Mouse (Mus musculus): Measurements from ENCODE around the gene Mmp15. TPM values are rescaled to one million over a fixed set of nuclear protein-coding genes. Genes with fewer than 3 reads are reported as not detected.
A peak's percentile ranks its signal among the peaks of the same experiment; 100 is the strongest.

Mmp15 gene
- polyA plus RNA-seq (2015; fragmentation: Nextera tagmentation; extraction: Ambion mirVana): 30.1 and 39.4 TPM in 2 replicates

GRCm38 (mm10) chr8:95352151-95352870 is at the start of gene Mmp15:
Gene Mmp15 (plus strand): TSS chr8:95352268.
- Histone ChIP-seq H3K27me3 (ENCODE audit: control insufficient read depth, insufficient read depth, low read length) (no peaks in the 10 kb centered on the region), H3K27ac (ENCODE audit: low read length) (peak within 1 kb of the TSS; percentile 84), H3K4me3 (ENCODE audit: low read length) (peak within 1 kb of the TSS; percentile 81), H3K36me3 (ENCODE audit: control insufficient read depth, insufficient read depth) (no peaks in the 10 kb centered on the region), H3K4me1 (ENCODE audit: control insufficient read depth, insufficient read depth, low read length) (peaks cover 59% of the 10 kb centered on the region), H3K9ac (ENCODE audit: low read length) (peak within 1 kb of the TSS; percentile 96), H3K4me2 (ENCODE audit: low read depth, low read length) (peak within 1 kb of the TSS; percentile 84), H3K9me3 (replicated peaks; ENCODE audit: control insufficient read depth, low read length) (no peaks in the 10 kb centered on the region)
- peak; percentile 79 for ATAC-seq (replicated peaks; ENCODE audit: extremely low read depth, insufficient read depth, low FRiP score)
- WGBS: under 1% methylated on average over 80 of the region's 80 CpGs

- Histone ChIP-seq H3K9me3 (replicated peaks; ENCODE audit: control insufficient read depth, low read length) (no peaks in the 10 kb centered on the region), H3K27ac (ENCODE audit: low read length) (no peak overlapping the region), H3K36me3 (ENCODE audit: control insufficient read depth, insufficient read depth) (no peaks in the 10 kb centered on the region), H3K4me2 (ENCODE audit: low read depth, low read length) (no peak overlapping the region), H3K4me3 (ENCODE audit: low read length) (no peak overlapping the region), H3K4me1 (ENCODE audit: control insufficient read depth, insufficient read depth, low read length) (no peaks in the 10 kb centered on the region), H3K9ac (ENCODE audit: low read length) (no peak overlapping the region), H3K27me3 (ENCODE audit: control insufficient read depth, insufficient read depth, low read length) (no peaks in the 10 kb centered on the region)
- 25% methylated on average over 5 of the region's 5 CpGs for WGBS
- ATAC-seq (replicated peaks; ENCODE audit: extremely low read depth, insufficient read depth, low FRiP score): 0 out of 2 replicates have a peak, but pooled peaks have one; percentile 49
Measured at GRCm38 (mm10) chr8:95302410-95302809, 49.7 kb upstream of the Mmp15 start.

GRCm38 (mm10) chr8:95305526-95305925 is 46.5 kb upstream of the Mmp15 start:
- Histone ChIP-seq H3K27me3 (ENCODE audit: control insufficient read depth, insufficient read depth, low read length) (no peaks in the 10 kb centered on the region), H3K9me3 (replicated peaks; ENCODE audit: control insufficient read depth, low read length) (no peaks in the 10 kb centered on the region), H3K27ac (ENCODE audit: low read length) (no peak overlapping the region), H3K9ac (ENCODE audit: low read length) (no peak overlapping the region), H3K4me2 (ENCODE audit: low read depth, low read length) (no peak overlapping the region), H3K4me1 (ENCODE audit: control insufficient read depth, insufficient read depth, low read length) (no peaks in the 10 kb centered on the region), H3K4me3 (ENCODE audit: low read length) (no peak overlapping the region), H3K36me3 (ENCODE audit: control insufficient read depth, insufficient read depth) (no peaks in the 10 kb centered on the region)
- ATAC-seq (replicated peaks; ENCODE audit: extremely low read depth, insufficient read depth, low FRiP score): no peak
- WGBS: 62% methylated on average over 4 of the region's 4 CpGs

GRCm38 (mm10) chr8:95306431-95306830 is 45.6 kb upstream of the Mmp15 start, which contains the start of gene Cngb1:
Gene Cngb1 (minus strand): TSS chr8:95306585.
- Histone ChIP-seq H3K4me3 (ENCODE audit: low read length) (no peak within 1 kb of the TSS), H3K4me1 (ENCODE audit: control insufficient read depth, insufficient read depth, low read length) (no peaks in the 10 kb centered on the region), H3K36me3 (ENCODE audit: control insufficient read depth, insufficient read depth) (no peaks in the 10 kb centered on the region), H3K27me3 (ENCODE audit: control insufficient read depth, insufficient read depth, low read length) (no peaks in the 10 kb centered on the region), H3K27ac (ENCODE audit: low read length) (no peak within 1 kb of the TSS), H3K4me2 (ENCODE audit: low read depth, low read length) (no peak within 1 kb of the TSS), H3K9me3 (replicated peaks; ENCODE audit: control insufficient read depth, low read length) (no peaks in the 10 kb centered on the region), H3K9ac (ENCODE audit: low read length) (no peak within 1 kb of the TSS)
- 50% methylated on average over 6 of the region's 6 CpGs for WGBS
- no peak for ATAC-seq (replicated peaks; ENCODE audit: extremely low read depth, insufficient read depth, low FRiP score)

GRCm38 (mm10) chr8:95310342-95310970 is 41.6 kb upstream of the Mmp15 start, which contains the start of gene Tepp:
Gene Tepp (plus strand): TSS chr8:95310566.
- H3K9me3 ChIP-seq (replicated peaks; ENCODE audit: control insufficient read depth, low read length): no peaks in the 10 kb centered on the region
- H3K9ac ChIP-seq (ENCODE audit: low read length): no peak within 1 kb of the TSS
- no peaks in the 10 kb centered on the region for H3K4me1 ChIP-seq (ENCODE audit: control insufficient read depth, insufficient read depth, low read length)
- ATAC-seq (replicated peaks; ENCODE audit: extremely low read depth, insufficient read depth, low FRiP score): no peak
- 47% methylated on average over 6 of the region's 6 CpGs for WGBS
- H3K4me2 ChIP-seq (ENCODE audit: low read depth, low read length): no peak within 1 kb of the TSS
- no peaks in the 10 kb centered on the region for H3K27me3 ChIP-seq (ENCODE audit: control insufficient read depth, insufficient read depth, low read length)
- no peak within 1 kb of the TSS for H3K27ac ChIP-seq (ENCODE audit: low read length)
- H3K36me3 ChIP-seq (ENCODE audit: control insufficient read depth, insufficient read depth): no peaks in the 10 kb centered on the region
- no peak within 1 kb of the TSS for H3K4me3 ChIP-seq (ENCODE audit: low read length)

GRCm38 (mm10) chr8:95312836-95313235 is 39.2 kb upstream of the Mmp15 start:
- no peaks in the 10 kb centered on the region for H3K36me3 ChIP-seq (ENCODE audit: control insufficient read depth, insufficient read depth)
- WGBS: 67% methylated on average over 18 of the region's 18 CpGs
- no peak for ATAC-seq (replicated peaks; ENCODE audit: extremely low read depth, insufficient read depth, low FRiP score)
- H3K27me3 ChIP-seq (ENCODE audit: control insufficient read depth, insufficient read depth, low read length): no peaks in the 10 kb centered on the region
- H3K4me3 ChIP-seq (ENCODE audit: low read length): no peak overlapping the region
- no peak overlapping the region for H3K27ac ChIP-seq (ENCODE audit: low read length)
- H3K4me2 ChIP-seq (ENCODE audit: low read depth, low read length): no peak overlapping the region
- H3K4me1 ChIP-seq (ENCODE audit: control insufficient read depth, insufficient read depth, low read length): no peaks in the 10 kb centered on the region
- no peaks in the 10 kb centered on the region for H3K9me3 ChIP-seq (replicated peaks; ENCODE audit: control insufficient read depth, low read length)
- no peak overlapping the region for H3K9ac ChIP-seq (ENCODE audit: low read length)

- 80% methylated on average over 6 of the region's 6 CpGs for WGBS
- H3K27me3 ChIP-seq (ENCODE audit: control insufficient read depth, insufficient read depth, low read length): no peaks in the 10 kb centered on the region
- no peak overlapping the region for H3K4me2 ChIP-seq (ENCODE audit: low read depth, low read length)
- no peak overlapping the region for H3K9ac ChIP-seq (ENCODE audit: low read length)
- no peaks in the 10 kb centered on the region for H3K36me3 ChIP-seq (ENCODE audit: control insufficient read depth, insufficient read depth)
- H3K27ac ChIP-seq (ENCODE audit: low read length): no peak overlapping the region
- no peak for ATAC-seq (replicated peaks; ENCODE audit: extremely low read depth, insufficient read depth, low FRiP score)
- H3K4me1 ChIP-seq (ENCODE audit: control insufficient read depth, insufficient read depth, low read length): no peaks in the 10 kb centered on the region
- H3K9me3 ChIP-seq (replicated peaks; ENCODE audit: control insufficient read depth, low read length): no peaks in the 10 kb centered on the region
- no peak overlapping the region for H3K4me3 ChIP-seq (ENCODE audit: low read length)
Measured at GRCm38 (mm10) chr8:95313857-95314256, 38.2 kb upstream of the Mmp15 start.

GRCm38 (mm10) chr8:95314707-95315106 is 37.4 kb upstream of the Mmp15 start:
- WGBS: 59% methylated on average over 2 of the region's 2 CpGs
- no peak for ATAC-seq (replicated peaks; ENCODE audit: extremely low read depth, insufficient read depth, low FRiP score)

GRCm38 (mm10) chr8:95315350-95315749 is 36.7 kb upstream of the Mmp15 start:
- Histone ChIP-seq H3K36me3 (ENCODE audit: control insufficient read depth, insufficient read depth) (no peaks in the 10 kb centered on the region), H3K4me2 (ENCODE audit: low read depth, low read length) (no peak overlapping the region), H3K27me3 (ENCODE audit: control insufficient read depth, insufficient read depth, low read length) (no peaks in the 10 kb centered on the region), H3K4me3 (ENCODE audit: low read length) (no peak overlapping the region), H3K4me1 (ENCODE audit: control insufficient read depth, insufficient read depth, low read length) (peaks cover 2% of the 10 kb centered on the region; the same call in 1 of the 2 replicates), H3K9me3 (replicated peaks; ENCODE audit: control insufficient read depth, low read length) (no peaks in the 10 kb centered on the region), H3K9ac (ENCODE audit: low read length) (no peak overlapping the region), H3K27ac (ENCODE audit: low read length) (no peak overlapping the region)
- WGBS: 90% methylated on average over 1 of the region's 1 CpGs
- ATAC-seq (replicated peaks; ENCODE audit: extremely low read depth, insufficient read depth, low FRiP score): no peak

More at GRCm38 (mm10) chr8:95314707-95315106, 37.4 kb upstream of the Mmp15 start:
- no peaks in the 10 kb centered on the region for H3K36me3 ChIP-seq (ENCODE audit: control insufficient read depth, insufficient read depth)
- no peak overlapping the region for H3K4me3 ChIP-seq (ENCODE audit: low read length)
- H3K4me1 ChIP-seq (ENCODE audit: control insufficient read depth, insufficient read depth, low read length): no peaks in the 10 kb centered on the region
- no peaks in the 10 kb centered on the region for H3K9me3 ChIP-seq (replicated peaks; ENCODE audit: control insufficient read depth, low read length)
- no peak overlapping the region for H3K9ac ChIP-seq (ENCODE audit: low read length)
- no peak overlapping the region for H3K27ac ChIP-seq (ENCODE audit: low read length)
- no peaks in the 10 kb centered on the region for H3K27me3 ChIP-seq (ENCODE audit: control insufficient read depth, insufficient read depth, low read length)
- H3K4me2 ChIP-seq (ENCODE audit: low read depth, low read length): no peak overlapping the region

All from heart, embryonic 16.5 days (tissue).